Mouse (Mus musculus) midbrain, embryonic 12.5 days (tissue): Measurements from ENCODE around the gene Krtap15. TPM values are rescaled to one million over a fixed set of nuclear protein-coding genes. Genes with fewer than 3 reads are reported as not detected.

ENCODE experiments used
- ATAC-seq: fragments of 200-750 bp; cut with Nextera tagmentation; 2 replicates; pipeline ENCODE4 v1.8.0; 2017; ENCODE audit warnings: low read depth, moderate TSS enrichment, moderate library complexity; ENCODE audit not compliant: low FRiP score
- H3K27ac ChIP-seq: fragments of 300-500 bp; sonication (generic); replicated peaks from 2 replicates; pipeline ENCODE4 v1.5.1; 2016; ENCODE audit warnings: mild to moderate bottlenecking
- H3K27me3 ChIP-seq: fragments of 300-500 bp; sonication (generic); 2 replicates; pipeline ENCODE4 v1.6.1; 2016; ENCODE audit warnings: mild to moderate bottlenecking
- H3K36me3 ChIP-seq: fragments of 300-500 bp; sonication (generic); 2 replicates; pipeline ENCODE4 v1.6.1; 2016
- H3K4me1 ChIP-seq: fragments of 300-500 bp; sonication (generic); 2 replicates; pipeline ENCODE4 v1.6.1; 2016
- H3K4me2 ChIP-seq: fragments of 300-500 bp; sonication (generic); replicated peaks from 2 replicates; pipeline ENCODE4 v1.6.1; 2016; ENCODE audit warnings: mild to moderate bottlenecking, moderate library complexity
- H3K4me3 ChIP-seq: fragments of 300-500 bp; sonication (generic); 2 replicates; pipeline ENCODE4 v1.5.1; 2016; ENCODE audit warnings: mild to moderate bottlenecking
- H3K9ac ChIP-seq: fragments of 300-500 bp; sonication (generic); replicated peaks from 2 replicates; pipeline ENCODE4 v1.6.1; 2016; ENCODE audit warnings: mild to moderate bottlenecking, moderate library complexity
- H3K9me3 ChIP-seq: fragments of 300-500 bp; sonication (generic); 2 replicates; pipeline ENCODE4 v1.6.1; 2016; ENCODE audit warnings: mild to moderate bottlenecking
- WGBS: fragments of 180-500 bp; shearing (Covaris S2); methylation state at CpG from one replicate; pipeline ENCODE4 v1.1.7; 2016; 5-methylcytosine and 5-hydroxymethylcytosine counted together
- polyA plus RNA-seq: library from polyadenylated mRNA; unstranded; fragments of >200 nt; fragmentation: Nextera tagmentation; extraction: Ambion mirVana; gene quantifications from 2 replicates; pipeline ENCODE4 v1.2.1, GENCODE M21; 2016

Krtap15 gene
- not detected in 2 replicates for polyA plus RNA-seq

DNA sequence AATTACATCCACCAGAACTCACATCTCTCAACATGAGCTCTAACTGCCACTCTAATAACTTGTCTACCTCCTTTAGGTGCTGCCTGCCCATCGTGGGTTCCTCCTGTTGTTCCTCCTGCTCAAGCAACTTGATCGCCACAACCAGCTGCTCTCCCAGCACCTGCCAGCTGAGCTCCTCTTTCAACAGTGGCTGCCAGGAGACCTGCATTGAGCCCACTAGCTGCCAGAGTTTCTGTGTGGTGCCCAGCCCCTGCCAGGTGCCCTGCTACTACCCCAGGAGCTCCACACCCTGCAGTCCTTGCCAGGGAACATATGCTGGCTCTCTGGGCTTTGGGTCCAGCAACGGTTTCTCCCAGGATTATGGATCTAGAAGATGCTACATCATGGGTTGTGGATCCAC, at the start of gene Krtap15:
Gene Krtap15 (plus strand): TSS at position 150 of the 400 bp plus-strand sequence.
- H3K36me3 ChIP-seq, result no peaks in the 10 kb centered on the region
- ATAC-seq, result no peak
- no peaks in the 10 kb centered on the region for H3K27me3 ChIP-seq
- H3K9me3 ChIP-seq, result no peaks in the 10 kb centered on the region
- no peaks in the 10 kb centered on the region for H3K4me1 ChIP-seq
- H3K4me3 ChIP-seq, result no peak within 1 kb of the TSS
- WGBS, result 87% methylated on average over 3 of the region's 3 CpGs
- H3K4me2 ChIP-seq, result no peak within 1 kb of the TSS
- H3K9ac ChIP-seq, result no peak within 1 kb of the TSS
- no peak within 1 kb of the TSS for H3K27ac ChIP-seq

DNA sequence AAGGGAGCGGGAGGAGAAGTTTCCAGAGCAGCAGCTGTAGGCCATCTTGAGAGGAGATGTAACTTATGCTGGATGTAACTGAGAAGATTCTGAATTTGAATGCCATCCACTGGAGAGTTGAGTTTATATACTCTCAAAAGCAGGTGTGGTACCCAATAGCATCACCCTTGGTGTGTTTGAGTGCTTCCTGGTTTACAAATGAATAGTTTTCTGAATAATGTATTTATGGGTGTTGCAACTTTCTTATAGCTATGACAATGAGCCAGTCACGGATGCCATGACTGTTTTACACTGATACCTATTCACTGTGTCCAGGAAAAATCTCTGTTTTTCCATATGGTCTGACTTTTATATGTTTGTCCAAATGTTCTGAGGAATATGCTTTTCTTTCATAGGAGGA, 45.9 kb upstream of the Krtap15 start, which contains the start of gene 2310057N15Rik:
Gene 2310057N15Rik (minus strand): TSS at position 101 of the 400 bp plus-strand sequence.
- Histone ChIP-seq H3K4me1 (no peaks in the 10 kb centered on the region), H3K27ac (no peak within 1 kb of the TSS), H3K4me3 (no peak within 1 kb of the TSS), H3K9me3 (no peaks in the 10 kb centered on the region), H3K9ac (no peak within 1 kb of the TSS), H3K27me3 (no peaks in the 10 kb centered on the region), H3K36me3 (no peaks in the 10 kb centered on the region), H3K4me2 (no peak within 1 kb of the TSS)
- ATAC-seq, result no peak
- 83% methylated on average over 2 of the region's 2 CpGs for WGBS

DNA sequence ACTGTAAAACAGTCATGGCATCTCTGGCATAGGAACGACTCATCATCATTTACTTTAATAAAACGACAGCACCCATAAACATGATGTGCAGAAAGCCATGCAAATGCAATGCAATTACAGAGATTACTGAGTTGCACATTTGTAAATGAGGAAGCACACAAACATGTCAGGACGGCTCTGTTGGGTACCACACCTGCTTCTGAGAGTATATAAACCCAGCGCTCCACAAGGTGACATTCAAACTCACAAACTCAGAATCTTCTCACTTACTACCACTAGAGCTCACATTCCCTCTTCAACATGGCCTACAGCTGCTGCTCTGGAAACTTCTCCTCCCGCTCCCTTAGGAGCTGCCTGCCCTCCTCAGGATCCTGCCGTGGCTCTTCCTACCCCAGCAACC, 42.4 kb upstream of the Krtap15 start, which contains the start of gene Gm5965:
Gene Gm5965 (plus strand): TSS at position 301 of the 400 bp plus-strand sequence.
- Histone ChIP-seq H3K9me3 (no peaks in the 10 kb centered on the region), H3K36me3 (no peaks in the 10 kb centered on the region), H3K4me2 (no peak within 1 kb of the TSS), H3K27me3 (no peaks in the 10 kb centered on the region), H3K4me1 (no peaks in the 10 kb centered on the region), H3K4me3 (no peak within 1 kb of the TSS), H3K27ac (no peak within 1 kb of the TSS), H3K9ac (no peak within 1 kb of the TSS)
- no peak for ATAC-seq
- 95% methylated on average over 6 of the region's 6 CpGs for WGBS

DNA sequence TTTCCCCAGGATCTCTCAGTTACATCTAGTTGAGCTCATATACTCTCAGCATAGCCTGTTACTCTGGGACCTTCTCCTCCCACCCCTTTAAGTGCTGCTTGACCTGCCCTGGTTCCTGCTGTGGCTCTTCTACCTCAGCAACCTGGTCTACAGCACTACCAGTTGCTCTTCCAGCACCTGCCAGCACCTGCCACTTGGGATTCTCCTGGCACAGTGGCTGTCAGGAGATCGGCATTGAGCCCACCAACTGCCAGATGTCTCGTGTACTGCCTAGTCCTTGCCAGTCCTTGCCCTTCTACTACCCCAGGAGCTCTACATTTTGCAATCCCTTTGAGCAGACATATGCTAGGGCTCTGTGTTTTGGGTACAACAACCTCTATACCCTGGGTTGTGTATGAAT, 33.2 kb upstream of the Krtap15 start:
- ATAC-seq, result no peak
- H3K9me3 ChIP-seq, result no peaks in the 10 kb centered on the region
- no peak overlapping the region for H3K27ac ChIP-seq
- 89% methylated on average over 2 of the region's 2 CpGs for WGBS
- H3K36me3 ChIP-seq, result no peaks in the 10 kb centered on the region
- H3K9ac ChIP-seq, result no peak overlapping the region
- no peaks in the 10 kb centered on the region for H3K4me1 ChIP-seq
- H3K27me3 ChIP-seq, result no peaks in the 10 kb centered on the region
- no peak overlapping the region for H3K4me3 ChIP-seq
- no peak overlapping the region for H3K4me2 ChIP-seq

DNA sequence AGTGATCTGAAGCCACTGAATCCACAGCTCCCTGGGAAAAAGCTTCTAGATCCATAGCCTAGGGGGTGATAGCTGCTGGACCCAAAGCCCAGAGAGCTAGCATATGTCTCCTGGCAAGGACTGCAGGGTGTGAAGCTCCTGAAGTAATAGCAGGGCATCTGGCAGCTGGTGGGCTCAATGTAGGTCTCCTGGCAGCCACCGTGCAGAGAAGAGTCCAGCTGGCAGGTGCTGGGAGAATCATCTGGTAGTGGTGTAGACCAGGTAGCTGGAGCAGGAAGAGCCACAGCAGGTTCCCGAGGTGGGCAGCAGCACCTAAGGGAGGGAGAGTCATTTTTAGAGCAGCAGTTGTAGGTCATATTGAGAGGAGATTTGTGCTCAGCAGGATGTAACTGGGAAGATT, 8.2 kb upstream of the Krtap15 start, which contains the start of gene Gm20741:
Gene Gm20741 (minus strand): TSS at position 394 of the 400 bp plus-strand sequence.
- Histone ChIP-seq H3K4me2 (no peak within 1 kb of the TSS), H3K36me3 (no peaks in the 10 kb centered on the region), H3K27me3 (no peaks in the 10 kb centered on the region), H3K4me3 (no peak within 1 kb of the TSS), H3K4me1 (no peaks in the 10 kb centered on the region), H3K9me3 (no peaks in the 10 kb centered on the region), H3K9ac (no peak within 1 kb of the TSS), H3K27ac (no peak within 1 kb of the TSS)
- WGBS, result 83% methylated on average over 2 of the region's 2 CpGs
- no peak for ATAC-seq

DNA sequence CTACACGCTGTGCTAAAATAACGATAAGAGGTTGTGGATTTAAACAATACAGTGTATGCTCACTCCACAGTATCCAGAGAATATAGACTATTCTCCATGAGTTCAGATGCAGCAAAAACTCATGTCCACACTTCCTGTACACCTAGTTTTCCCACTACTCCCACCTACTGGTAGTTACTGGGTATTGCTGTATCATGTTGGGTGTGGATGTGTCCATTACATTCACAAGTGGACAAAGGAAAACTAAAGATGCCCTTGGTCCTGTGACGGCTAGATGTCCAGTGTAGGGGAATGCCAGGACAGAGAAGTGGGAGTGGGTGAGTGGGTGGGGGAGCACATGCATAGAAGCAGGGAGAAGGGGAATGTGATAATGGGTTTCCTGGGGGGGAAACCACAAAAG, 3.7 kb downstream of the Krtap15 start:
- no peak overlapping the region for H3K9ac ChIP-seq
- WGBS, result 76% methylated on average over 3 of the region's 3 CpGs
- ATAC-seq, result no peak
- no peaks in the 10 kb centered on the region for H3K4me1 ChIP-seq
- H3K36me3 ChIP-seq, result no peaks in the 10 kb centered on the region
- no peak overlapping the region for H3K4me2 ChIP-seq
- H3K27me3 ChIP-seq, result no peaks in the 10 kb centered on the region
- no peak overlapping the region for H3K4me3 ChIP-seq
- no peak overlapping the region for H3K27ac ChIP-seq
- H3K9me3 ChIP-seq, result no peaks in the 10 kb centered on the region

- Histone ChIP-seq H3K9ac (no peak within 1 kb of the TSS), H3K4me3 (no peak within 1 kb of the TSS), H3K9me3 (no peaks in the 10 kb centered on the region), H3K27me3 (no peaks in the 10 kb centered on the region), H3K4me1 (no peaks in the 10 kb centered on the region), H3K27ac (no peak within 1 kb of the TSS), H3K36me3 (no peaks in the 10 kb centered on the region), H3K4me2 (no peak within 1 kb of the TSS)
- 84% methylated on average over 9 of the region's 9 CpGs for WGBS
- ATAC-seq, result no peak
Measured at GRCm38 (mm10) chr16:88826095-88826652, 6.2 kb downstream of the Krtap15 start, which contains the start of gene Krtap14. TSS of gene Krtap14 (minus strand) at chr16:88826145.

DNA sequence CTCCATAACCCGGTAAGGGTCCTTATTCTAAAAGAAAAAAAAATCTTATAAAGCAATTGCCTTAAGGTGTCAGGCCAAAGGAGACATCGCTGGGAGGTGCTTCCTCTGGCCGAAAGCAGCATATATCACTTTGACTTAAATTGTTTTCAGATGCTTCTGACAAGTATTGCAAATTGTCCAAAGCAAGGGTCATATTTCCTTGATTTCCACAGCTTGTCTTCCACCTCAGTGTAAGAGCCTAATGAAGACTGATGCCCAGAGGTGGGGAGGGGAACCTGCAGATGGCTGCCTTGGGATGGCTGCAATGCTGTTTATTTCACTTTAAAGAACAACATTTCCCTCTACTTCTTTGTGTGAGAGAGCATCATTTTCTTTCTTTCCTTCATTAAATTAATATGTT, 7.0 kb downstream of the Krtap15 start:
- H3K9ac ChIP-seq, result no peak overlapping the region
- H3K36me3 ChIP-seq, result no peaks in the 10 kb centered on the region
- 85% methylated on average over 3 of the region's 3 CpGs for WGBS
- no peak overlapping the region for H3K4me3 ChIP-seq
- ATAC-seq, result no peak
- no peaks in the 10 kb centered on the region for H3K9me3 ChIP-seq
- H3K4me1 ChIP-seq, result no peaks in the 10 kb centered on the region
- H3K27ac ChIP-seq, result no peak overlapping the region
- H3K27me3 ChIP-seq, result no peaks in the 10 kb centered on the region
- H3K4me2 ChIP-seq, result no peak overlapping the region

- ATAC-seq, result no peak
- Histone ChIP-seq H3K4me2 (no peak overlapping the region), H3K4me1 (no peaks in the 10 kb centered on the region), H3K4me3 (no peak overlapping the region), H3K9ac (no peak overlapping the region), H3K36me3 (no peaks in the 10 kb centered on the region), H3K27ac (no peak overlapping the region), H3K27me3 (no peaks in the 10 kb centered on the region), H3K9me3 (no peaks in the 10 kb centered on the region)
- WGBS, result 97% methylated on average over 1 of the region's 1 CpGs
Measured at GRCm38 (mm10) chr16:88847363-88847762, 27.3 kb downstream of the Krtap15 start.

DNA sequence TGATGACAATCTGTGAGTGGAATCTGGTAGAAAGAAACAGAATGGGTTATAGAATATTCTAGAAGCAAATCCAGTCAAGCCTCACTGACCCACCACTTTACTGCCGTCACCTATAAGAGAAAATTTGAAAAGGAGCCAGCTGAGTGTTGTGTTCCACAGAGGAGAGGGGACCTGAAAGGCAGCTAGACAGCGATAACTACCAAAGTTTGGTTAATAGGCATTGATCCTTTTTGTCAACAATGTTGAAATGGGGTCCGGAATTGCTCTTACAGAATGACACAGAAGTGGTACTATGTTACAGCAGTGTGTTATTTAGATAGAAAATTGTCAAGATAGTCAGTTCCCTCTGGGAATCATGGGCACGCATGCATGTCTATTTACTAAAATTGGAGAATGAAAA, 28.5 kb downstream of the Krtap15 start:
- H3K4me3 ChIP-seq, result no peak overlapping the region
- no peaks in the 10 kb centered on the region for H3K27me3 ChIP-seq
- no peaks in the 10 kb centered on the region for H3K4me1 ChIP-seq
- H3K9me3 ChIP-seq, result no peaks in the 10 kb centered on the region
- no peak overlapping the region for H3K4me2 ChIP-seq
- no peak overlapping the region for H3K27ac ChIP-seq
- H3K9ac ChIP-seq, result no peak overlapping the region
- no peak for ATAC-seq
- no peaks in the 10 kb centered on the region for H3K36me3 ChIP-seq
- WGBS, result 78% methylated on average over 4 of the region's 4 CpGs

DNA sequence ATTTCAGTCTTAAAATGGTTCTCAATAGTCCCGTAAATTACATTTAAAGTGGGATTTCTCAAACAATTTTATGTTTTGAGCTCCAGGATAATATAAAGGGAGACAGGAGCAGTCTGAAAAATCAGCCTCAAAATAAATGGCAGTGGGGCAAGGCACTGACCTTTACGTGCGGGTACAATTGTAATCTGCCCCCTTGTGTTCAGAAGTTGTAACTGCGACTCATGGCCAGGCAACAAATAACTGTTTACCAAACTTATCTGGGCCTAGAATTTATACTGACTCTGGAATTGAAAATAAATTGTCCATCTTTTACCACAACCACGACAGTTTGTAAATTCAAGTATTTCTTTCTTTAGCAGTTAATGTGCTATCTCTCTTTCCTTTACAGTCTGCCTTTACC, 31.4 kb downstream of the Krtap15 start:
- Histone ChIP-seq H3K9me3 (no peaks in the 10 kb centered on the region), H3K27me3 (no peaks in the 10 kb centered on the region), H3K36me3 (no peaks in the 10 kb centered on the region), H3K9ac (no peak overlapping the region), H3K4me3 (no peak overlapping the region), H3K27ac (no peak overlapping the region), H3K4me2 (no peak overlapping the region), H3K4me1 (no peaks in the 10 kb centered on the region)
- ATAC-seq, result no peak
- 13% methylated on average over 5 of the region's 5 CpGs for WGBS

DNA sequence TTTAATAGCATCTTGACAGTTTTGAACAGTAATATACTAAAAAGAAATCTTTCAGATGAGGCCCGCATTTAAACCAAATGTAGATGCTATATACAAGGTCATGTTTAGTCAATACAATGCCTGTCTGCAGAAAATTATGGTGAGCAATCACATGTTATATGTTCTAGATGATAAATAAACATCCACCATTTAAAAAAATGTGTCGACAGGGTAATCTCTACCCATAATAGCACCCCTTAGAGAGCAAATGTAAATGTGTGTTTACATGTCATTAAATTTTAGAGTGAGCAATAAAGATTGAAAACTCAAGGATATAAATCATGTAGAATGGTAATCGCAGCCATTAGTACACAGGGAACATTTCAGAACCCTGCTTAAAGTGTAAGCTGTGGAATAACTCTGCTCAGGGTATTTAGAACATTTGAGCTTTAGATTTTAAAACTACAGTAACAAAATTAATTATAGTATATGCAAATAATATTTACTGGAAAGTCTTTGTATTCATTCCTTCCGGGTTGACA, 44.9 kb downstream of the Krtap15 start:
- no peak overlapping the region for H3K9ac ChIP-seq
- no peaks in the 10 kb centered on the region for H3K27me3 ChIP-seq
- no peak overlapping the region for H3K27ac ChIP-seq
- no peak for ATAC-seq
- no peaks in the 10 kb centered on the region for H3K4me1 ChIP-seq
- no peaks in the 10 kb centered on the region for H3K36me3 ChIP-seq
- no peaks in the 10 kb centered on the region for H3K9me3 ChIP-seq
- H3K4me3 ChIP-seq, result no peak overlapping the region
- no peak overlapping the region for H3K4me2 ChIP-seq
- WGBS, result 88% methylated on average over 4 of the region's 4 CpGs

DNA sequence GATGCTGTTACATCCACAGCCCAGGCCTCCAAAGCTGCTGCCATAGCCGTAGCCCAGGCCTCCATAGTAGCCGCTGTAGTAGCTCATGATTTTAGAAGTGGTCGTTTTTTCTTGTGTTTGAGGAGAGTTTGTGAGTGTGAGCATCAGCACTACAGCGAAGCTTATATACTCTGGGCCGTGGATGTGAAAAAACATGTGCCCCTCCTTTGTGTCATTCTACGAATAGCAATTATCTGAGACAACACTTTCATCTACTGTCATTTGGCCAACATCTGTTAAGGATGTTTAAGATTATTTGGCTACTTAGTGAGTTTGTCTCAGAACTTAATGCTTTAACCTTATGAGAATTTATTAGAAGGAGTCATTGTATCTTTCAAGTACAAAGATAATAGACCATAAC, 49.3 kb downstream of the Krtap15 start, which contains the start of gene Krtap19-1:
Gene Krtap19-1 (minus strand): TSS at position 101 of the 400 bp plus-strand sequence.
- no peak for ATAC-seq
- Histone ChIP-seq H3K4me1 (no peaks in the 10 kb centered on the region), H3K4me2 (no peak within 1 kb of the TSS), H3K27me3 (no peaks in the 10 kb centered on the region), H3K4me3 (no peak within 1 kb of the TSS), H3K27ac (no peak within 1 kb of the TSS), H3K9me3 (no peaks in the 10 kb centered on the region), H3K9ac (no peak within 1 kb of the TSS), H3K36me3 (no peaks in the 10 kb centered on the region)
- 94% methylated on average over 6 of the region's 6 CpGs for WGBS
